Mouse (Mus musculus) stomach, embryonic 16.5 days (tissue): ENCODE measurements around the gene Cited2. TPM values are rescaled to one million over a fixed set of nuclear protein-coding genes. Genes with fewer than 3 reads are reported as not detected.
A peak's percentile ranks its signal among the peaks of the same experiment; 100 is the strongest.

Experiments
- ATAC-seq: fragments of 200-750 bp; cut with Nextera tagmentation; 2 replicates; pipeline ENCODE4 v1.8.0; 2017; ENCODE audit warnings: moderate number of reproducible peaks, moderate TSS enrichment; ENCODE audit not compliant: insufficient read depth, low FRiP score
- H3K27ac ChIP-seq: fragments of 300-500 bp; sonication (generic); 2 replicates; pipeline ENCODE4 v1.5.1; 2014; ENCODE audit warnings: low read length
- H3K27me3 ChIP-seq: fragments of 300-500 bp; sonication (generic); 2 replicates; pipeline ENCODE4 v1.6.1; 2014; ENCODE audit warnings: low read length, control low read depth, mixed read lengths; ENCODE audit not compliant: control insufficient read depth, insufficient read depth
- H3K36me3 ChIP-seq: fragments of 300-500 bp; sonication (generic); 2 replicates; pipeline ENCODE4 v1.6.1; 2014; ENCODE audit warnings: low read length; ENCODE audit not compliant: control insufficient read depth, insufficient read depth
- H3K4me1 ChIP-seq: fragments of 300-500 bp; sonication (generic); 2 replicates; pipeline ENCODE4 v1.6.1; 2014; ENCODE audit warnings: low read length, control low read depth, mixed read lengths; ENCODE audit not compliant: control insufficient read depth, insufficient read depth
- H3K4me2 ChIP-seq: fragments of 300-500 bp; sonication (generic); 2 replicates; pipeline ENCODE4 v1.6.1; 2014; ENCODE audit warnings: low read depth, low read length, mixed read lengths
- H3K4me3 ChIP-seq: fragments of 300-500 bp; sonication (generic); replicated peaks from 2 replicates; pipeline ENCODE4 v1.5.1; 2014; ENCODE audit warnings: mild to moderate bottlenecking, low read length
- H3K9ac ChIP-seq: fragments of 300-500 bp; sonication (generic); 2 replicates; pipeline ENCODE4 v1.6.1; 2014; ENCODE audit warnings: low read length
- H3K9me3 ChIP-seq: fragments of 300-500 bp; sonication (generic); replicated peaks from 2 replicates; pipeline ENCODE4 v1.6.1; 2016; ENCODE audit warnings: low read length, control low read depth; ENCODE audit not compliant: control insufficient read depth
- WGBS: fragments of 180-500 bp; shearing (Covaris S2); extraction: QIAGEN DNeasy Blood & Tissue Kit; methylation state at CpG from one replicate; pipeline ENCODE4 v1.1.7; 2014; 5-methylcytosine and 5-hydroxymethylcytosine counted together
- polyA plus RNA-seq: library from polyadenylated mRNA; unstranded; fragments of >200 nt; fragmentation: Nextera tagmentation; extraction: Ambion mirVana; gene quantifications from 2 replicates; pipeline ENCODE4 v1.2.1, GENCODE M21; 2015

Cited2 gene
- polyA plus RNA-seq, 1 experiment from 2014 or later: 20.7 TPM

DNA sequence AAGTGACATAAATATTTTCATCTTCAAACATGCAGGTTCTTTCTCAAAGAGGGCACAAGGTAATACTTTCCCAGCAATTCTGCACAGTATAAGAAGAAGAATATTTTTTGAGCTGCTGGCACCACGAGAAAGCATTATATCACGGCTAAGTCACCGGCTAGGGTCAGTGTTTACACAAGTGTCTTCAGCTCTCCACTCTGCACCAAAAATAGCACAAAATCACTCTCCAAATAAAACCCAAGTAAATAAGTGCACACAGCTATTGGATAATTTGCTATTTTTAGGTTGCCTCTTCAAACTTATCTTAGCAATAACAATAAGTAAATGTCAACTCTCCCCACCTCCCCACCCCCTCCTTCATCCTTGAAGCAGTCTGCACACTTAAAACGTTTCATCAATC lies 33.2 kb upstream of the Cited2 start:
- 16% methylated on average over 4 of the region's 4 CpGs for WGBS
- Histone ChIP-seq H3K36me3 (no peaks in the 10 kb centered on the region), H3K9me3 (no peaks in the 10 kb centered on the region), H3K4me1 (0 out of 2 replicates have a peak, but pooled peaks cover 4% of the 10 kb centered on the region), H3K9ac (no peak overlapping the region), H3K4me3 (no peak overlapping the region), H3K27ac (no peak overlapping the region), H3K27me3 (no peaks in the 10 kb centered on the region), H3K4me2 (no peak overlapping the region)
- ATAC-seq: no peak

DNA sequence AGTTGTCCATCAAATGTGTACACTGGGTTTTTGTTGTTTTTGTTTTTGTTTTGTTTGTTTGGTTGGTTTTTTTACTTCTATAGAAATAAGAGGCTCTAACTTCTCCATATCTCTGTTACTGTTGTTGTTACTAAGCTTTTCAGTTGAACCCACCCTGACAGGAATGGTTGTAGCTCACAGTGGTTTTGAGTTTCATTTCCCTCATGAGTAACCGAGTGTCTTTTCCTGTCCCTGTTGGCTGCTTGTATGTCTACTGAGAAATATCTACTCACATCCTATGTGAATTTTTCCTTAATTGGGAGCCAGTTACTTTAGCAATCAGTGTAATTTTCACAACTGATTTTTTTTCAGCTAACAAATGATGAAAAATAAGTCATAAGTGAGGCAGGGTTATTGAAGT lies 31.3 kb upstream of the Cited2 start:
- H3K9me3 ChIP-seq: no peaks in the 10 kb centered on the region
- no peak overlapping the region for H3K27ac ChIP-seq
- no peak overlapping the region for H3K4me3 ChIP-seq
- H3K27me3 ChIP-seq: no peaks in the 10 kb centered on the region
- H3K36me3 ChIP-seq: no peaks in the 10 kb centered on the region
- no peak overlapping the region for H3K4me2 ChIP-seq
- no peak overlapping the region for H3K9ac ChIP-seq
- H3K4me1 ChIP-seq: 0 out of 2 replicates have a peak, but pooled peaks cover 4% of the 10 kb centered on the region
- 85% methylated on average over 1 of the region's 1 CpGs for WGBS
- no peak for ATAC-seq

DNA sequence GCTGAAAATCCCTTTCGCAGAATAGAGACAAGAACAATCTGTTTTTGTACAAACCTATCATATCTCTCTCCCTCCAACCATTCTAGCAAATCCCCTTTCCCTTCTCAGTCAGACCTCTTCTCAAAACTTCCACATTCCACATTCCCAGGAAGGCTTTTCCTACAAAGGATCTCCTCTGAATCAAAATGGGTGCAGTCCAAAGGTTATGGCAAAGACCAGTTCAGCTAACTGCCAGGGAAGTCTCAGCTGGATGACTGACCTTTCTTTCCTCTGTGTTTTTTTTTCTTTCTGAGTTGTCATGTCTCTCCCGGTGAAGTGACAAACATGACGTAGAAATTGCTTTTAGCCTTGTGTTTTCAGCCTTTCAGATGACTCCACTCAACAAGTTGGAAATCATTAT lies 27.2 kb upstream of the Cited2 start:
- no peak overlapping the region for H3K4me3 ChIP-seq
- H3K27me3 ChIP-seq: no peaks in the 10 kb centered on the region
- WGBS: 84% methylated on average over 3 of the region's 3 CpGs
- no peak for ATAC-seq
- no peaks in the 10 kb centered on the region for H3K36me3 ChIP-seq
- H3K4me2 ChIP-seq: no peak overlapping the region
- H3K4me1 ChIP-seq: no peaks in the 10 kb centered on the region
- no peak overlapping the region for H3K9ac ChIP-seq
- H3K27ac ChIP-seq: no peak overlapping the region
- no peaks in the 10 kb centered on the region for H3K9me3 ChIP-seq

DNA sequence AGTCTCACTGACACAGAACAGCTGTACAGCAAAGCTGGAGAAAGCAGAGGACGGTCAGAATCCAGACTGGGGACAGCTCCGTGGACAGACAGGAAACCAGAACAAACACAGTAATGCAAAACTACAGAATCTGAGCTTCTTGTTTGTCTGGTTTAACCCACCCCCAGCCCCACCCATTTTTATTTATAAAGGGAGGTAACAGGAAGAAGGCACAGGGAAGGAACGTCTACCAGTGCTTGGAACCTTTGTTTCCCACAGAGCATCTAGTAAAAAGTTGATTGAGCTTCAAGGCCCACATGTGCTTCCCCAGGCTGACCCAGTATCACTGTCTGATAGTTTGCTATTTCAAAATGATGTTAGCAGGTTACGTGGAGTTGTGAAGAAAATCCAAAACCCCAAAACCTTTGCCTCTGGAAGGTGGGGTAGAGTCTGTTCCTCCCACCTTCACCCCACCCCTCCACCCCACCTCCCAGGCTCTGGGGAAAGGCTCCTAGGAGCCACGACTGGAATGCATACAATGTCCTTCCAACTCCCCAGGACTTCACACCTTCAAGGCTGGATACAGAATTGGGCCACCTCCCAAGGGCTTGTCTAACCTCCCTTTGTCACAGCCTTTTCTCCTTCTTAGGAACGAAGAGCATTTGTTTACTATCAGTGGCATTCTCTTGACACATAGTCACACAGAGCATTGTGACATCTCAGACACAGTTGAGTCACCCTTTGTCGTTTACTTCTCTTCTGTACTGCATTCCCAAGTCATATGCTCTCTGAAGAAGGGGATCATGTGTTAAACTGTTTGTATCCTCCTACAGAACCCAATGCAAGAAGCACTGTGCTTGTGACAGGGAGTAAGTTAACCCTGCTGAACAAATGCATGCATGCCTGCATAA lies 25.4 kb upstream of the Cited2 start:
- Histone ChIP-seq H3K9me3 (no peaks in the 10 kb centered on the region), H3K27me3 (no peaks in the 10 kb centered on the region), H3K4me1 (no peaks in the 10 kb centered on the region), H3K9ac (no peak overlapping the region), H3K36me3 (no peaks in the 10 kb centered on the region), H3K4me3 (no peak overlapping the region), H3K4me2 (no peak overlapping the region), H3K27ac (no peak overlapping the region; the same call in 1 of the 2 replicates)
- 42% methylated on average over 7 of the region's 7 CpGs for WGBS
- no peak for ATAC-seq

DNA sequence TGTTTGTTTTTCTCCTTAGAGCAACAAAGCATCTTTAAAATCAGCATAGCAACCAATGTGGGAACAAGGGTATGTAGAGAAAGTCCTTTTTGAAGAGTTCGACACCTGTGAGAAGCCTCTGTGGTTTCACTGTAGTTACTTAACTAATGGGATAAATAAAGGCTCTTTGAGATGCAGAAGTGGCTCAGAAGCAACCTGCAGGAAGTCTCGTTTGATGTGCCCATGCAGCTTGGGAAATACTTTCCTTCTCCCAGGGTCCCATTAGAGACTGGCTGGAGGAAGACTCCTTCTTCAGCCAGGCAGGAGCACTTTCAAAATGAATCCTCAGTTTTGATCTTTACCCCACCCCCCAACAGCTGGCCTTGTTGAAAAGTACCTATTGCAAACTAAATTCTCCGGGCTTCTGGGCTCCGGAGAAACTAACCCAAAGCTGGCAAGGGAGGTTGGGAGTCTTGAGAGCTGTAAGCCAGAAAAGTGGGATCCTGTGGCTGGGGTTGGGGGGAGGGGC lies 17.5 kb upstream of the Cited2 start:
- WGBS: 51% methylated on average over 4 of the region's 4 CpGs
- H3K4me2 ChIP-seq: no peak overlapping the region

DNA sequence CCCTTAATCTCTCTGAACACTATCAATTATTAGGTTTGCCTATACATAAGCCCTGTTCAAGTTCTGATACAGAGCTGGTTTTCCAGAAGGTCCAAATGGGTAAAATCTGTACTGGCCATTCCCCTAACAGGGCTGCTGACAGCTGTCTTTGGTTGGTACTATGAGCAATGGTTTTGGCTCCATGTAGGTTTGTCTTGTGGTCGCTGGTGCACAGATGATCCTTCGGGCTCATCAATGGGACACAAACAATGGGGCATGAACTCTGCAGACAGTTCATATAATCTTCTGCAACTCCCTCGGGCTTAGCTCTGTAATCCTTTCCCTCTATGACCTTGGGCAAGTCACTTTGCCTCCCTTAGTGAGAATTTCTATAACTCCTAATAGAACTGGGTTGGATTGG lies 12.3 kb upstream of the Cited2 start:
- no peaks in the 10 kb centered on the region for H3K27me3 ChIP-seq
- no peaks in the 10 kb centered on the region for H3K9me3 ChIP-seq
- no peak for ATAC-seq
- no peaks in the 10 kb centered on the region for H3K36me3 ChIP-seq
- H3K4me2 ChIP-seq: no peak overlapping the region
- 85% methylated on average over 3 of the region's 3 CpGs for WGBS
- no peak overlapping the region for H3K9ac ChIP-seq
- H3K4me1 ChIP-seq: no peaks in the 10 kb centered on the region
- no peak overlapping the region for H3K27ac ChIP-seq
- H3K4me3 ChIP-seq: no peak overlapping the region

More for the DNA sequence above, 17.5 kb upstream of the Cited2 start:
- ATAC-seq: no peak
- Histone ChIP-seq H3K4me1 (no peaks in the 10 kb centered on the region), H3K27ac (no peak overlapping the region), H3K9me3 (no peaks in the 10 kb centered on the region), H3K4me3 (no peak overlapping the region), H3K9ac (no peak overlapping the region), H3K36me3 (no peaks in the 10 kb centered on the region), H3K27me3 (no peaks in the 10 kb centered on the region)

DNA sequence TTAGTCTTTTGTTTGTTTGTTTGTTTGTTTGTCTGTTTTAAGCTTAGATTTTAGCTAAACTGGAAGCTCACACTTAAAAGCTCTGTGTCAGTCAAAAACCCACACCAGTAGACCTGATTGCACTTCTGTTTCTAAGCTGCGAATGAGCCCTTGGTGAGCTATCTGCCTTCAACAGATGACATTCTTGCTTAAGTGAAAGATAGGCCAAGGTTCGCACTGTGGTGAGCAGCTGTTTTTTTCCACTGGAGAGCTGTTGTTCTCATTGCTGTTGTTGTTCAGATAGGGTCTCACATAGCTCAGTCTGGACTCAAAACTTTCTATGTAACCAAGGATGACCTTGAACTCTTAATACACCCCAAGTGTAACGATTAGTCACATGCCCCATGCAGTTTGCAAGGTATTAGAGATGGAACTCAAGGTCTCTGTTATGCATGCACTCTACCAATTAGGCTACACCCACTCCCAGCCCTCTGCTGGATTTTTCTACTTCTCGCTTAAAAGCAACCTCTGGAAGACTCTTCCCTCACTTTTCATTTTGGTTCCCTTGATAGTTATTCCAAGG lies 3.9 kb upstream of the Cited2 start:
- H3K4me2 ChIP-seq: no peak overlapping the region
- no peak for ATAC-seq
- no peaks in the 10 kb centered on the region for H3K4me1 ChIP-seq
- no peaks in the 10 kb centered on the region for H3K36me3 ChIP-seq
- no peak overlapping the region for H3K27ac ChIP-seq
- H3K9me3 ChIP-seq: no peaks in the 10 kb centered on the region
- 82% methylated on average over 4 of the region's 4 CpGs for WGBS
- H3K9ac ChIP-seq: no peak overlapping the region
- H3K4me3 ChIP-seq: no peak overlapping the region
- H3K27me3 ChIP-seq: no peaks in the 10 kb centered on the region

DNA sequence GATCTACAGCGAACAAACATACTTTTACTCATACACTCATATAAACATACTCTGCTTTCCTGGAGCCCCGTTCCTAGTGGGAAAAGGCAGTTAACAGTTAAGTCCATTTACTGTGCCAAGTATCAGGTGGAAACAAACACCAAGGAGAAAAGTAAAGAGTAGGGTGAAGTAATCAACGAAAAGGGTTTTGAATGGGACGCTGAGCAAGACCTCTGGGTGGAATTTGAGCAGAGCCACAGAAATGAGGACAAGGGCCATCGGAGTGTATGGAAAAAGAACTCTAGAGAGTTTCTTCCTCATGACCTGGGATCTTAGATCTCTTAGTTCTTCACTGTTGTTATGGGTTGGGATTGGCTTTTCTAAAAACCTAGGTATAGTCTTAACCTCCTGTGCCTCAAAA lies 3.4 kb upstream of the Cited2 start:
- H3K9ac ChIP-seq: no peak overlapping the region
- H3K4me2 ChIP-seq: no peak overlapping the region
- H3K4me1 ChIP-seq: no peaks in the 10 kb centered on the region
- no peaks in the 10 kb centered on the region for H3K27me3 ChIP-seq
- WGBS: 79% methylated on average over 5 of the region's 5 CpGs
- no peaks in the 10 kb centered on the region for H3K36me3 ChIP-seq
- no peak overlapping the region for H3K4me3 ChIP-seq
- ATAC-seq: no peak
- no peaks in the 10 kb centered on the region for H3K9me3 ChIP-seq
- H3K27ac ChIP-seq: no peak overlapping the region

DNA sequence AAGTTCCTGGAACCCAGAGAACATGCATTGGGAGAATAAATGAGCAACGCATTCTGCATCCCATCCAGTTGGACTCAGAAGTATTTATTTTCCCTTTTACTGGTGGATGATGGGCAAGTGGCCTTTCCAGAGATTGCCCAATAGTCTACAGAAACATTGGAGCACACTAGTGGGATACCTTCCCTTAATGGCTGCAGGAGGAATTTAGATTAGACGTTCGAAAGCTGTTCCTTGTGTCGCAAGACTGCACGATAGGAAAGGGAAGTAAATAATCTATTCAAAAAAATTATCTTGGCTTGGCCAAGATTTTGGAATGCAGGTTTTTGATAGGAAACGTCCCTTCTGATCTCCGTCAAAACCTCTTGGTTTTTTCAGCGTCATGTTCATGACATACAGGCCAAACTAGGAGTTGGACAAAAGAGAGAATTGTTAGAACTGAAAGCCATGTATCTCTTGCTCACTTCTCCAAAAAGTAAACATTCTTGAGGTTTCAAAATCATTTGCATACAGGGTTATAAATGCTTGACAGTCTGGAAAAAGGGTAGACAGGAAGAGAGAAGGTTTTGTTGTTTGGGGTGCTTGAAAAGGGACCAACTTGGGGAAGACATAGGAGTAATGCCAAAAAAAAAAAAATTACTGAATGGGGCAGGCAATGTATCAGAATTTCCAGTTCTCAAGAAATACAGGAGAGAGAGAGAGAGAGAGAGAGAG lies 2.0 kb upstream of the Cited2 start:
- WGBS: 67% methylated on average over 8 of the region's 8 CpGs
- ATAC-seq: no peak
- H3K4me3 ChIP-seq: no peak overlapping the region
- peak overlapping the region; percentile 99; the same call in 1 of the 2 replicates for H3K27ac ChIP-seq
- no peaks in the 10 kb centered on the region for H3K36me3 ChIP-seq
- peak overlapping the region; percentile 76 for H3K4me2 ChIP-seq
- no peaks in the 10 kb centered on the region for H3K9me3 ChIP-seq
- H3K9ac ChIP-seq: no peak overlapping the region; the same call in 1 of the 2 replicates
- H3K27me3 ChIP-seq: no peaks in the 10 kb centered on the region
- H3K4me1 ChIP-seq: peaks cover 2% of the 10 kb centered on the region; the same call in 1 of the 2 replicates
